Mouse (Mus musculus): ENCODE data around the gene Tmem63c. TPM values are rescaled to one million over a fixed set of nuclear protein-coding genes. Genes with fewer than 3 reads are reported as not detected.
A peak's percentile ranks its signal among the peaks of the same experiment; 100 is the strongest.

Tmem63c gene
- total and polyA plus RNA-seq, 3 experiments, result not detected

DNA sequence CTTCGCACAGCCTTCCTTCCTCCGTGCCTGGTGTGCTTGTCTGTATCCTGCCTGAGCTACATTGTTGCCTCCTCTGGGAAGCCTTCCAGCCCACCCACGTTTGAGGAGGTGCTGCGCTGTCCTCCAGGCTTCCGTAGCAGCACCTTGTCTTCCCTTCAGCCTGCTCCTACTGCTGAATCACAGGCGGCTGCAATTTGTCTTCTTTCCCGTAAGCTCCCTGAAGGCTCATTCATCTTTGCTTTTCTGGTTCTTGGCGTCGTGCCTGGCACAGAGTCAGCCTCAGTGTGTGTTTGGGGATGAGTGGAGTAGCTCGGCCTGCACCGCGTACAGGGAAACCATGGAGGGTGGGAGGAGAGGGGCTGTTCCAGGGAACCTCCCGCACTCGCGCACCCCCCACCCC, 43.3 kb upstream of the Tmem63c start:
- H3K27me3 ChIP-seq (ENCODE audit: insufficient read depth, low read length), result peaks cover 45% of the 10 kb centered on the region
- no peaks in the 10 kb centered on the region for H3K36me3 ChIP-seq (replicated peaks)
- TF ChIP-seq GATA1 (IDR thresholded peaks at IDR 0.05; ENCODE audit: borderline replicate concordance, low read length) (no peak), GATA2 (IDR thresholded peaks at IDR 0.05; ENCODE audit: borderline replicate concordance, low read depth, low read length) (no peak), CTCF (IDR thresholded peaks at IDR 0.05; ENCODE audit: low read depth, low read length) (no peak), POLR2AphosphoS5 (IDR thresholded peaks at IDR 0.05; ENCODE audit: insufficient replicate concordance, low read depth, low read length) (no peak), TAL1 (conservative IDR thresholded peaks at IDR 0.05; ENCODE audit: low read depth, low read length) (no peak)
- ATAC-seq (ENCODE audit: extremely low read depth, insufficient number of reproducible peaks, low FRiP score, poor library complexity, severe bottlenecking), result no peak
- no peak overlapping the region for H3K4me3 ChIP-seq (ENCODE audit: low read depth, low read length)
- H3K9me3 ChIP-seq (replicated peaks), result no peaks in the 10 kb centered on the region
- DNase-seq (ENCODE audit: low spot score), result no peak
- peaks cover 27% of the 10 kb centered on the region for H3K4me1 ChIP-seq (ENCODE audit: insufficient read depth, low read depth, low read length)

DNA sequence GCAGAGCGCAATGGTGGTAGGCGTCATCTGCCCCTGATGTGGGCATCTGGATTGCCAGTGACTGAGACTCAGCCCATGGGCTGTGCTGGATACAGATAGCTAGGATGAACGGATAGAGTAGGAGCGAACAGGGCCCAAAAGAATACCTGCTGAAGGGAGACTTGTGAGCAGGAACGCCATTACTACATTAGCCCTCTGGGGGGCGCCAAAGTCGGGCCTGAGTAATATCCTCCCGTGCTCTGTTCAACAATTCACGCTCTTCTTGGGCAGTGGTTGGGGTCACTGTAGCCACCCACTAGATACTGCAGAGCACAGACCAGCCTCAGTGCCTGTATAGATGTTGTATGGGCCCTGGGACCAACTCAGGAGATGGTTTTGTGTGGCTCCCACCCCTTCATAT, 40.0 kb upstream of the Tmem63c start:
- DNase-seq (ENCODE audit: low spot score) (no peak), ATAC-seq (ENCODE audit: extremely low read depth, insufficient number of reproducible peaks, low FRiP score, poor library complexity, severe bottlenecking) (no peak)
- no peaks in the 10 kb centered on the region for H3K9me3 ChIP-seq (replicated peaks)
- H3K4me1 ChIP-seq (ENCODE audit: insufficient read depth, low read depth, low read length), result peaks cover 4% of the 10 kb centered on the region; the same call in 1 of the 2 replicates
- TF ChIP-seq GATA2 (IDR thresholded peaks at IDR 0.05; ENCODE audit: borderline replicate concordance, low read depth, low read length) (no peak), POLR2AphosphoS5 (IDR thresholded peaks at IDR 0.05; ENCODE audit: insufficient replicate concordance, low read depth, low read length) (no peak), TAL1 (conservative IDR thresholded peaks at IDR 0.05; ENCODE audit: low read depth, low read length) (no peak), CTCF (IDR thresholded peaks at IDR 0.05; ENCODE audit: low read depth, low read length) (peak; percentile 71), GATA1 (IDR thresholded peaks at IDR 0.05; ENCODE audit: borderline replicate concordance, low read length) (no peak)
- no peaks in the 10 kb centered on the region for H3K36me3 ChIP-seq (replicated peaks)
- peaks cover 44% of the 10 kb centered on the region for H3K27me3 ChIP-seq (ENCODE audit: insufficient read depth, low read length)
- H3K4me3 ChIP-seq (ENCODE audit: low read depth, low read length), result no peak overlapping the region

DNA sequence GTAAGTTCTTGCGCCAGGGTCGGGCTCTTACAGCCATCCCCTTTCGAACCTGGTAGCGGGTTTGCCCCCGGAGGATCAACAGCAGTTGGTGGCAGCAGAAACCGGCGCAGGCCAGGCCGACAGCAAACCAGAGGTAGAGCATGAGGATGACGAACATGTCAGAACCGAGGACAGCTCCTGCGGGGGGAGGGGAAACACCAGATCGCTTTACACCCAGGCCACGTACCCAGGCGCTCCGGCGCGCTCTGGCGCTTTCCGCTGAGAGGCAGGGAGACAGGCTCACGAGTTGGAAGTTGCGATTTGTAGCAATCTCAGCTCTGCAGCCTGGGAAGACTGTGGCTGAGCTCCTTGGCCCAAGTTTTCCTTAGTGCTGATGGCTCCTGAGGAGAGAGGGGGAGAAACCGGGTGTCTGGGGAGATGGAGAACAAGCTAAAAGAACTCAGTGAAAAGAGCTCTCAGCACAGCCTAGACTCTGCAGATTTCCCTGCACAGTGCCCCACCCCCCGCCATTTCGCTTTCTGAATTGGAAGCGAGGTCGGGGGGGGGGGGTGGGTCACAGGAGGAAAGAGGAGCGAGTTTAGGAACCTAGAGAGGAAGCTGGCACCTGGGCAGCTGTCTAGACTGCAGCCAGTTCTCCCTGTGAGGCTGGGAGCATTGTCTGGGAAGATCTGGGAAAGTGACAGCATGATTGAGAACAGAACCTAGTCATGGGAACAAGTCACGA, 37.5 kb upstream of the Tmem63c start:
- no peak for TF ChIP-seq GATA2 (IDR thresholded peaks at IDR 0.05; ENCODE audit: borderline replicate concordance, low read depth, low read length)
- no peak for TF ChIP-seq POLR2AphosphoS5 (IDR thresholded peaks at IDR 0.05; ENCODE audit: insufficient replicate concordance, low read depth, low read length)
- no peak for TF ChIP-seq TAL1 (conservative IDR thresholded peaks at IDR 0.05; ENCODE audit: low read depth, low read length)
- no peak for TF ChIP-seq CTCF (IDR thresholded peaks at IDR 0.05; ENCODE audit: low read depth, low read length)
- no peak for TF ChIP-seq GATA1 (IDR thresholded peaks at IDR 0.05; ENCODE audit: borderline replicate concordance, low read length)
- H3K4me3 ChIP-seq (ENCODE audit: low read depth, low read length), result no peak overlapping the region
- peaks cover 40% of the 10 kb centered on the region for H3K27me3 ChIP-seq (ENCODE audit: insufficient read depth, low read length)
- DNase-seq (ENCODE audit: low spot score), result no peak
- H3K4me1 ChIP-seq (ENCODE audit: insufficient read depth, low read depth, low read length), result no peaks in the 10 kb centered on the region
- H3K9me3 ChIP-seq (replicated peaks), result no peaks in the 10 kb centered on the region
- no peaks in the 10 kb centered on the region for H3K36me3 ChIP-seq (replicated peaks)
- ATAC-seq (ENCODE audit: extremely low read depth, insufficient number of reproducible peaks, low FRiP score, poor library complexity, severe bottlenecking), result no peak

DNA sequence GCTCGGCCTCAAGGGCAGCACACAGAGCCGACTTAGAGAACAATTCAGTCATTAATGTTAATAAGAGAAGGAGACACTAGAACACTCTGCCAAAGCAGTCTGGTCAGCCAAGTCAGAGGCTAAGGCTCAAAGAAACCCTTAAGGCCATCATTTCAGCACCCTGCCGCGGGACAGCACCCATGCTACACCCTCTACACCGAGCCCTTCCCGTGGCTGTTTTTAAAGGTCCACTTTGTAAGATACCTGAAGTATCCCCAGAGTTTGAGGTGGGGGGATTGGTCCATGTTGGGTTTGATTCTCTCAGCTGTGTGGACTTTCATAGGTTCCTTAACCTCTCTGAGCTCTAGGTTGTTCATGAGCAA, 37.0 kb upstream of the Tmem63c start:
- ATAC-seq (ENCODE audit: extremely low read depth, insufficient number of reproducible peaks, low FRiP score, poor library complexity, severe bottlenecking) (0 out of 2 replicates have a peak, but pooled peaks have one; percentile 18), DNase-seq (ENCODE audit: low spot score) (peak; percentile 67)
- H3K36me3 ChIP-seq (replicated peaks), result no peaks in the 10 kb centered on the region

DNA sequence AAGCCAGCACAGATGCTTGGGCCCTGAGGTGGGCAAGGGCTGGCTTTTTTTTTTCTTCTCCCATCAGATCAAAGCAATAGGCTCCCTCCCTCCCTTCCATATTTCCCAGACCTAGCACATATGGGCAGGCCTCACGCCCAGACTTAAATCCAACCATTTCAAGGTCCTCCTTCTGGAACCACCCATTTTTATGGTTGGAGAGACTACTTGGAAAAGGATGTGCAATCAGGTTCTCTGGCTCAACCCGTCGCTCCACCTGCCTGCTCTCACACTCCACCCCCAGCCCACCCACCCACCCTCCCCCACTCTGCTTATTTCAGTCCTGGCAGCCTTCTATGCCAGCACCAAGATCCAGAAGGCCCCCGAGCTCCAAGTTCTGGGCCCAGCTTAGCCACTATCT, 34.6 kb upstream of the Tmem63c start:
- no peak overlapping the region for H3K4me3 ChIP-seq (ENCODE audit: low read depth, low read length)
- ATAC-seq (ENCODE audit: extremely low read depth, insufficient number of reproducible peaks, low FRiP score, poor library complexity, severe bottlenecking), result no peak
- no peak for DNase-seq (ENCODE audit: low spot score)
- H3K27me3 ChIP-seq (ENCODE audit: insufficient read depth, low read length), result peaks cover 20% of the 10 kb centered on the region; the same call in 1 of the 2 replicates
- H3K4me1 ChIP-seq (ENCODE audit: insufficient read depth, low read depth, low read length), result no peaks in the 10 kb centered on the region
- H3K9me3 ChIP-seq (replicated peaks), result no peaks in the 10 kb centered on the region
- TF ChIP-seq GATA2 (IDR thresholded peaks at IDR 0.05; ENCODE audit: borderline replicate concordance, low read depth, low read length) (no peak), CTCF (IDR thresholded peaks at IDR 0.05; ENCODE audit: low read depth, low read length) (no peak), POLR2AphosphoS5 (IDR thresholded peaks at IDR 0.05; ENCODE audit: insufficient replicate concordance, low read depth, low read length) (no peak), TAL1 (conservative IDR thresholded peaks at IDR 0.05; ENCODE audit: low read depth, low read length) (no peak), GATA1 (IDR thresholded peaks at IDR 0.05; ENCODE audit: borderline replicate concordance, low read length) (no peak)
- H3K36me3 ChIP-seq (replicated peaks), result no peaks in the 10 kb centered on the region

More for the DNA sequence above, 37.0 kb upstream of the Tmem63c start:
- no peak overlapping the region for H3K4me3 ChIP-seq (ENCODE audit: low read depth, low read length)
- no peaks in the 10 kb centered on the region for H3K4me1 ChIP-seq (ENCODE audit: insufficient read depth, low read depth, low read length)
- no peaks in the 10 kb centered on the region for H3K9me3 ChIP-seq (replicated peaks)
- peaks cover 36% of the 10 kb centered on the region for H3K27me3 ChIP-seq (ENCODE audit: insufficient read depth, low read length)
- TF ChIP-seq POLR2AphosphoS5 (IDR thresholded peaks at IDR 0.05; ENCODE audit: insufficient replicate concordance, low read depth, low read length) (no peak), TAL1 (conservative IDR thresholded peaks at IDR 0.05; ENCODE audit: low read depth, low read length) (no peak), GATA2 (IDR thresholded peaks at IDR 0.05; ENCODE audit: borderline replicate concordance, low read depth, low read length) (no peak), GATA1 (IDR thresholded peaks at IDR 0.05; ENCODE audit: borderline replicate concordance, low read length) (no peak), CTCF (IDR thresholded peaks at IDR 0.05; ENCODE audit: low read depth, low read length) (no peak)

DNA sequence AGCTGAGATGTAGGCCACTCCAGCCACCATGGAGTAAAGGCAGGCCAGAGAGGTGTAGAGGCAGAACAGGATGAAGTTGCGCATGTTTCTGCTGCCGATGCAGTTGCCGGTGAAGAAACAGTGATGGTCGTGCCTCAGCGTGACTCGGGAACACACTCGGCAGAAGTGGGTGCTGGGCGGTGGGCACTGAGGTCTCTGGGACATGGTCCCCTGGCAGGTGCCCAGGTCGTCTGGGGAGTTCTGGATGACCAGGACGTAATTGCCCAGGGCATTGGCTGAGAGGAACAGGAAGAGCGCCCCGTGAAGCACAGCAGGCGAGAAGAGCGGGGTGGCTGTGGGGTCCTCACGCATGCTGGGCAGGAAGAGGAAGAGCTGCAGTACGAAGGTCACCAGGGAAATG, 32.9 kb upstream of the Tmem63c start:
- Histone ChIP-seq H3K4me1 (ENCODE audit: insufficient read depth, low read depth, low read length) (no peaks in the 10 kb centered on the region), H3K4me3 (ENCODE audit: low read depth, low read length) (no peak overlapping the region), H3K9me3 (replicated peaks) (no peaks in the 10 kb centered on the region), H3K36me3 (replicated peaks) (no peaks in the 10 kb centered on the region), H3K27me3 (ENCODE audit: insufficient read depth, low read length) (peaks cover 17% of the 10 kb centered on the region; the same call in 1 of the 2 replicates)
- TF ChIP-seq TAL1 (conservative IDR thresholded peaks at IDR 0.05; ENCODE audit: low read depth, low read length) (no peak), GATA2 (IDR thresholded peaks at IDR 0.05; ENCODE audit: borderline replicate concordance, low read depth, low read length) (no peak), POLR2AphosphoS5 (IDR thresholded peaks at IDR 0.05; ENCODE audit: insufficient replicate concordance, low read depth, low read length) (no peak), CTCF (IDR thresholded peaks at IDR 0.05; ENCODE audit: low read depth, low read length) (no peak), GATA1 (IDR thresholded peaks at IDR 0.05; ENCODE audit: borderline replicate concordance, low read length) (no peak)
- DNase-seq (ENCODE audit: low spot score) (no peak), ATAC-seq (ENCODE audit: extremely low read depth, insufficient number of reproducible peaks, low FRiP score, poor library complexity, severe bottlenecking) (no peak)

Data from G1E (cell line).